Mouse (Mus musculus) olfactory bulb, adult 2 months (tissue): ENCODE results near the gene Tspan33. TPM values are rescaled to one million over a fixed set of nuclear protein-coding genes. Genes with fewer than 3 reads are reported as not detected.
"Not testable (repeated sequence)": the region's sequence is repeated elsewhere in the genome, so short reads cannot be mapped to it uniquely, and the experiment has no call there.

Experiments used
- H3K27ac ChIP-seq: fragments of 200-500 bp; 2 replicates; pipeline ENCODE4 v1.5.1; 2012; ENCODE audit warnings: low read depth, low read length; ENCODE audit not compliant: insufficient read depth
- H3K4me1 ChIP-seq: fragments of 200-500 bp; 2 replicates; pipeline ENCODE4 v1.6.1; 2012; ENCODE audit warnings: low read length; ENCODE audit not compliant: control insufficient read depth, insufficient read depth
- H3K4me3 ChIP-seq: fragments of 200-500 bp; 2 replicates; pipeline ENCODE4 v1.5.1; 2012; ENCODE audit warnings: mild to moderate bottlenecking, low read depth, low read length, moderate library complexity; ENCODE audit not compliant: insufficient read depth
- CTCF ChIP-seq: fragments of 200-500 bp; IDR thresholded peaks from 2 replicates; pipeline ENCODE4 v1.5.1; 2012; ENCODE audit warnings: low read depth, mild to moderate bottlenecking, low read length, moderate library complexity; ENCODE audit not compliant: insufficient read depth
- POLR2A ChIP-seq: fragments of 200-500 bp; IDR thresholded peaks from 2 replicates; pipeline ENCODE4 v1.6.1; 2012; ENCODE audit warnings: mild to moderate bottlenecking, low read depth, low read length, moderate library complexity; ENCODE audit not compliant: insufficient read depth
- WGBS: fragments of 180-500 bp; shearing (Covaris S2); methylation state at CpG from one replicate; pipeline ENCODE4 v1.1.7; 2018; 5-methylcytosine and 5-hydroxymethylcytosine counted together
- polyA plus RNA-seq: library from polyadenylated mRNA; stranded (reverse); fragments of >200 nt; gene quantifications from 2 replicates; pipeline ENCODE4 v1.2.4, GENCODE M21; 2012; ENCODE audit warnings: low replicate concordance; ENCODE audit not compliant: missing spikeins, insufficient read depth, insufficient read length

The Tspan33 gene
- polyA plus RNA-seq, 1 experiment, result not detected

- WGBS, result 87% methylated on average over 13 of the region's 13 CpGs
- TF ChIP-seq POLR2A, result no peak
- no peak for TF ChIP-seq CTCF
- Histone ChIP-seq H3K4me1 (peaks cover 4% of the 10 kb centered on the region), H3K4me3 (no peak overlapping the region), H3K27ac (no peak overlapping the region)
Measured at GRCm38 (mm10) chr6:29759012-29759679, 65.1 kb downstream of the Tspan33 start.

- H3K4me1 ChIP-seq, H3K4me3 ChIP-seq, H3K27ac ChIP-seq: not testable (repeated sequence)
- WGBS, result 100% methylated on average over 2 of the region's 2 CpGs
Measured at GRCm38 (mm10) chr6:29760397-29760796, 66.4 kb downstream of the Tspan33 start.

- H3K27ac ChIP-seq, result no peak overlapping the region
- TF ChIP-seq POLR2A, result no peak
- 92% methylated on average over 4 of the region's 4 CpGs for WGBS
- peaks cover 4% of the 10 kb centered on the region for H3K4me1 ChIP-seq
- no peak overlapping the region for H3K4me3 ChIP-seq
Measured at GRCm38 (mm10) chr6:29761282-29761681, 67.3 kb downstream of the Tspan33 start.

GRCm38 (mm10) chr6:29762524-29762923, 68.5 kb downstream of the Tspan33 start:
- no peak overlapping the region for H3K27ac ChIP-seq
- no peak overlapping the region for H3K4me3 ChIP-seq
- H3K4me1 ChIP-seq, result peaks cover 4% of the 10 kb centered on the region
- TF ChIP-seq CTCF, result no peak
- no peak for TF ChIP-seq POLR2A
- 73% methylated on average over 4 of the region's 4 CpGs for WGBS

GRCm38 (mm10) chr6:29766874-29767273, 72.9 kb downstream of the Tspan33 start:
- TF ChIP-seq CTCF, result no peak
- no peak for TF ChIP-seq POLR2A
- no peak overlapping the region for H3K27ac ChIP-seq
- peaks cover 6% of the 10 kb centered on the region for H3K4me1 ChIP-seq
- H3K4me3 ChIP-seq, result no peak overlapping the region
- 87% methylated on average over 2 of the region's 2 CpGs for WGBS

Other genes starting within 250 kb of the Tspan33 start
- gene Atp6v1f, start 226.5 kb upstream of the Tspan33 start, polyA plus RNA-seq, result not detected in 2 replicates
- not detected in 2 replicates for gene Atp6v1fnb, start 222.8 kb upstream of the Tspan33 start, polyA plus RNA-seq
- gene Kcp, start 186.3 kb upstream of the Tspan33 start, polyA plus RNA-seq, result not detected in 2 replicates
- gene Irf5, start 167.6 kb upstream of the Tspan33 start, polyA plus RNA-seq, result not detected in 2 replicates
- 290 TPM in 1 of 2 replicates, not detected in the other for gene Tnpo3, start 84.3 kb upstream of the Tspan33 start, polyA plus RNA-seq
- not detected in 2 replicates for gene Smo, start 41.3 kb downstream of the Tspan33 start, polyA plus RNA-seq
- 277 TPM in 1 of 2 replicates, not detected in the other for gene Ahcyl2, start 73.8 kb downstream of the Tspan33 start, polyA plus RNA-seq
- gene Strip2, start 222.8 kb downstream of the Tspan33 start, polyA plus RNA-seq, result not detected in 2 replicates